Mouse (Mus musculus) lung, postnatal 14 days (tissue): Measurements from ENCODE around the gene Dock2.
"Not testable (repeated sequence)": the region's sequence is repeated elsewhere in the genome, so short reads cannot be mapped to it uniquely, and the experiment has no call there.

Experiments used
- DNase-seq: peaks from one replicate; pipeline ENCODE4 v3.0.0; 2021

Gene Dock2

GRCm38 (mm10) chr11:34272016-34272415 lies 511.7 kb downstream of the Dock2 start:
- no peak for DNase-seq

- no peak for DNase-seq
Observed at GRCm38 (mm10) chr11:34264099-34264498, 519.6 kb downstream of the Dock2 start.

GRCm38 (mm10) chr11:34258849-34259469 lies 524.7 kb downstream of the Dock2 start:
- DNase-seq = no peak

GRCm38 (mm10) chr11:34257548-34258189 lies 526.0 kb downstream of the Dock2 start:
- no peak for DNase-seq

GRCm38 (mm10) chr11:34242979-34243378 lies 540.7 kb downstream of the Dock2 start:
- no peak for DNase-seq

GRCm38 (mm10) chr11:34240252-34240651 lies 543.4 kb downstream of the Dock2 start:
- no peak for DNase-seq

- DNase-seq = no peak
Observed at GRCm38 (mm10) chr11:34239691-34240090, 544.0 kb downstream of the Dock2 start.

GRCm38 (mm10) chr11:34236885-34237284 lies 546.8 kb downstream of the Dock2 start:
- DNase-seq = no peak

- DNase-seq = peak; percentile 31
Observed at GRCm38 (mm10) chr11:34236091-34236759, 547.5 kb downstream of the Dock2 start.

GRCm38 (mm10) chr11:34228758-34229364 lies 554.8 kb downstream of the Dock2 start:
- DNase-seq = peak; percentile 64

- DNase-seq = no peak
Observed at GRCm38 (mm10) chr11:34227180-34227579, 556.5 kb downstream of the Dock2 start.

GRCm38 (mm10) chr11:34220596-34220995 lies 563.1 kb downstream of the Dock2 start:
- DNase-seq = not testable (repeated sequence)

GRCm38 (mm10) chr11:34212853-34213252 lies 570.8 kb downstream of the Dock2 start:
- DNase-seq = peak; percentile 77

GRCm38 (mm10) chr11:34207989-34208388 lies 575.7 kb downstream of the Dock2 start, which contains the start of gene Foxi1:
Gene Foxi1 (minus strand): TSS chr11:34208089.
- no peak for DNase-seq

GRCm38 (mm10) chr11:34202769-34203168 lies 580.9 kb downstream of the Dock2 start:
- DNase-seq = no peak

- DNase-seq = no peak
Observed at GRCm38 (mm10) chr11:34195142-34195541, 588.5 kb downstream of the Dock2 start.

GRCm38 (mm10) chr11:34194158-34194941 lies 589.3 kb downstream of the Dock2 start:
- DNase-seq = no peak

- DNase-seq = no peak
Observed at GRCm38 (mm10) chr11:34193658-34194057, 590.0 kb downstream of the Dock2 start.

- DNase-seq = no peak
Observed at GRCm38 (mm10) chr11:34184266-34184665, 599.4 kb downstream of the Dock2 start.

GRCm38 (mm10) chr11:34181214-34182117 lies 602.2 kb downstream of the Dock2 start:
- peak; percentile 68 for DNase-seq

- no peak for DNase-seq
Observed at GRCm38 (mm10) chr11:34178752-34179151, 604.9 kb downstream of the Dock2 start.
